Mouse (Mus musculus): ENCODE results near the gene Sptbn1.

DNA sequence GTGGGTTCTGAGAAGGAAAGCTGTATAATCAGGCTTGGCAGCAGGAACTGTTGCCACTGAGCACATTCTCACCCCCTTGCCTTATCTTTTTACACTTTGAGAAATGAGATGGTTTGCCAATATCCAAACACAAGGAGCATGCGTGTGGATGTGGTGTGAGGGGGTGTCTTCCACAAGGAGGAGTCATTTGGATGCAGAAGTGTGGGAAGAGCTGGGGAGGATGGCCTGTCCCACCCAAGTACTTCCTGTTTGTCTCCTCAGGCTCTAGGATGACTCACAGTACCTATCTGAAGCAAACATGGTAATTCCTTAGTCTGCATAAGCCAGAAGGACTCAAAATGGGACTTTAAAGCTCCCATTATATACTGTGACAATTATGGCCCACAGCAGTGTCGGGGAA, 165.4 kb downstream of the Sptbn1 start:
- TF ChIP-seq CTCF (IDR thresholded peaks at IDR 0.05; ENCODE audit: borderline replicate concordance, extremely low read depth, insufficient read depth, insufficient read length) (no peak), POLR2A (IDR thresholded peaks at IDR 0.05; ENCODE audit: borderline replicate concordance, extremely low read depth, insufficient read depth, insufficient read length, poor library complexity, severe bottlenecking) (no peak)
